Mouse (Mus musculus) thymus, postnatal 25 days (tissue): ENCODE results near the gene Med12l.

ENCODE experiments used
- DNase-seq: peaks from one replicate; pipeline ENCODE4 v3.0.0; 2022

Gene Med12l

DNA sequence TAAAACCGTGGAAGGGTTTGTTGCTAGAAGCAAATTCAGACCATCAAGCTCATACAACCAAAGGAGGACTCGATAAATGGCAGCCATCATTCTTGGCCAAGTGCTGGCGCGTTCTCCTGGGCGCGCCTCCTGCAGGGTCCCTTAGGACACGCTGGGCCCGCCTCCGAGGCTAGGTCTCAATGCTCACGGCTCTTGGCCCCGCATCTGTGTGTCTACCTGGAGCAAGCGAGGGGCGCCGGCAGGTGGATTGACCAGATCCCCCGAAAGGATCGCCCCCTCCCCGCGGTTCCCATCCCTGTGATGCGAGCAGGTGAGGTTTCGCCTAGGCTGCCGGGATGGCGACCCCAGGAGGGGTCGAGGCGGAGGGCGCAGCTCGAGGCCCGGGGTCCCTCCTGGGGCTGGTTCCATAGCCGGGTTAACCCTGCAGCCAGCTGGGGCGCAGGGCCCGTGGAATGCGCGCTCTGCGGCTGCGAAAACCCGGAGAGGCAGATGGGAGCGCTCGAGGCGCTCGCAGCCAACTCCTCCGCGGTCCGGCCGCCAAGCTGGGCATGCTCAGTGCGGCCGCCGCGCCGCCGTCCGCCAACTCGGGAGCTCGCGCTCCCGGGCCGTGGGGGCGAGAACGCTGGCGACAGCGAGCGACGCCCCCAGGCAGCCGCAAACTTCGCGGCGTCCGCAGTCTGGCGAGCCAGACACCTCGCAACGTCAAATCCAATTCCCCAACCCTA lies at the start of gene Med12l:
TSS of gene Med12l (plus strand) at position 555 of the 725 bp plus-strand sequence.
- peak; percentile 59 for DNase-seq

DNA sequence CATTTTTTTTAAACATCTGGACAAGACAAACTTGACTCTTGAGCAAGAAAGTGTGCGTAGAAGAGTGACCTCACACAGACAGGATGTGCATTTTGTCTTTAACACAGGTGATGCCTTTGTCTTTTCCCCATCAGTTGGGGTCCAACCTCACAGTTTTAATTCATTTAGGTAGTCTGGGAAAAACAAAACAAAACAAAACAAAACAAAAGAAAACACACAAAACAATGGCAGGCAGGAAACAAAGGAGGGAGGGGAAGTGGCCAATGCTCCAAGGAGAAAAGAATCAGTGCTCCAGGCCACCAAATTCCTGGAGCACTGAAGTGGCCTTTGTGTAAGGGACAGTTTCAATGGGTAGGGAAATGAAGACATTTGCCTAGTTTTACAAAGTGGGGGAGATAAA lies 44.5 kb upstream of the Med12l start:
- no peak for DNase-seq

DNA sequence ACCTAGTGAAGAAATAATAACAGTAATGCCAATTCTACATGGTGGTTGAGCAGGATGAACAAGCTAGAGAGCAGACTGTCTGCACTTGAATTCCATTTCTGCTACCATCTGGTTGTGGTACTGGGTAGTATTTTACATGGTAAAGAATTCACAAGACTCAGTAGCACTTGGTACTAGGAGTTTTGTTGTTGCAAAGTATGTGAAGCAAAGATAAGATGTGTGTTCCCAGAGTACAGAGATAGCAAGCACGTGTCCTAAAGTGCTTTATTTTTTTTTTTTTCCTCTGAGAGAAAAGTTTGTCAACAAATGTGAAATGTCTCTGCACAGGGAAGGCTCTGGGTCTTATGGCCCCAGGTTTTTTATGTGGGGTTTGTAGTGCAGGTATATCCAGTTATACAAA lies 28.2 kb upstream of the Med12l start:
- DNase-seq: no peak

DNA sequence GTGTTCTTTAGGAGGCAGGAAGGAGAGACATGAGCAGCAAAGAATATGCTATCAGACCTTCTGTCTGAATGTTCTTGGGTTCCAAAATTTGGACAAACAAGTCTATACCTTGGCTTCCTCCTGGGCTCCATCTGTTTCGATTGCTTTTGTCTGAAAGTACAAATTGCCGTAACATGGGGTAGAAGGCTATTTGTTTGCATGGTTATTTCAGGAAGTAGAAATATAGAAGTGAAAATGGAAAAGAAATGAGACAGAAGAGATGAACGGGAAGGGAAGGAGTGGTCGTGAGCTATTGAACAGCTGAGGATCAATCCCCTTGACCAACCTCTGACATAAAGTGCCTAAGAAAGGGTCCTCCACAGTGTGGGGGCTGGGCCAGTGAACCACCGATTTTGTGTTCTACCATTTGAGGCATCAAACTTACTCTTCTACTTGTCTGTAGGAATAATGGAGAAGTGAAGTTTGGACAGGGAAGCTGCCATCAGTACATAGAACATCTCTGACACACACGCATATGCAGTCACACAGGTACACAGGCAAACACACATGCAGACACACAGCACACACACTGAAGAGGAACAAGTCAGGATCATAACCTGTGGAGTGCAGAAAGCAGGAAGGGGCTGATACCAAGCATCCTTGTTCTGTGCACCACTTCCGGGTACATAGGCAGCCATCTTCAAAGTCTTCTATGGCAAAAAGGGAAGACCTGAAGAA lies 27.6 kb upstream of the Med12l start:
- no peak for DNase-seq

DNA sequence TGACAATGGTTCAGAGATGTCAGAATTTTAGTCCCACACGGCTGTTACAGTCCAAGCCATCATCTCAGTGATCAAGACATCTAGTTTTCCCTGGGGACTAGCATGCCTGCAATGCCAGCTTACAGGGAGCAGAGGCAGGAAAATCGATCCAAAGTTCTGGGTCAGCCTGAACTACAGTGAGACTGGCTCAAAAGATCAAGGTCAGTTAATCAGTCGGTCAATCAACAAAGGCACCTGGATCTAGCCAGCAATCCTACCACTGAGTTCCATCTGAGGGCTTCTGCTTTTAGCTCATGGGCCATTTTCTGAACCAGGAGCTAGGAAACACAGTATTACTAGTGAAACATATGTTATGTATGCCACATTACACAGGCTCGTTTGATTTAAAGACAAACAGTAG lies 25.0 kb upstream of the Med12l start:
- DNase-seq: no peak

DNA sequence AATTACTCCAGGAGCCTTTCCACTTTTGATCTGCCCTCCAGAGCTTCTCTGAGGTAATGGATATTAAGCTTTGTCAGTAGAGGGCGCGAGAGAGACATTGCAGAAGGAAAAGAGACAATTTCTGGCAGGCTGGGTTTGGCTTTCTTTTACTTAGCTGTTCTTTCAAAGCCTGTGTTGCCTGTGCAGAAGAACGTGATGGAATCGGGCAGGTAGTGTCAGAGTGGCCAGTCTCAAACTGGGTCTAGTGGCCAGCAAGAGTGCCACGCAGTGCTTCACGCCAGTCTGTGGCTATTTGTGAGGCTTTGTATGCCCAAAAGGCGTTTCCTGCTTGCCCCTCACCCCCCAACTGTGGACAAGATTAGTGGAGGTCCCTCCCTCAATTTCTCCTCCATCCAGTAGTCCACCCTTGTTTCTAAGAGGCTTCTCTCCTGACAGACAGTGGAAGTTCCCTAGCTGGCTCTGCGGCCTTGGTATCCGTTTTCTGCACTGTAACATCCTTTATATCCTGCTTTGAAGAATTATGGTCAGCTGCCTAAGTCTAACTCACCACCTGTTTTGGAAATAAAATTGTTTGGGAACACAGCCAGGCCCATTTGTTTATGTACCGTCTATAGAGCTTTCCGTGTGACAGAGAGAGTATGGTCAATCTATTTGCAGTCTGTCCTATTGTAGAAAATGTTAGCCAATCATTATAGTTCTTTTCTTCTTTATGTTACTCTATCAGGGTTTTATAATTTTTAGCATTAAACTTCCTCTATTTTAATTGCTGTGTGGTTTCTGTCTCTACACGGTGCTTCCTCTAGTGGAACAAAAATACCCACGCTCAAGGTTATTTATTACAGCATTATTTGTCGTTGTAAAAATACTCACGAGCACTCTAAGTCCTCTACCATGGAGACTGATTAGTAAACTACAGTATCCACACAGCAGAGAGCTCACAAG lies 22.5 kb upstream of the Med12l start:
- DNase-seq: peak; percentile 60

DNA sequence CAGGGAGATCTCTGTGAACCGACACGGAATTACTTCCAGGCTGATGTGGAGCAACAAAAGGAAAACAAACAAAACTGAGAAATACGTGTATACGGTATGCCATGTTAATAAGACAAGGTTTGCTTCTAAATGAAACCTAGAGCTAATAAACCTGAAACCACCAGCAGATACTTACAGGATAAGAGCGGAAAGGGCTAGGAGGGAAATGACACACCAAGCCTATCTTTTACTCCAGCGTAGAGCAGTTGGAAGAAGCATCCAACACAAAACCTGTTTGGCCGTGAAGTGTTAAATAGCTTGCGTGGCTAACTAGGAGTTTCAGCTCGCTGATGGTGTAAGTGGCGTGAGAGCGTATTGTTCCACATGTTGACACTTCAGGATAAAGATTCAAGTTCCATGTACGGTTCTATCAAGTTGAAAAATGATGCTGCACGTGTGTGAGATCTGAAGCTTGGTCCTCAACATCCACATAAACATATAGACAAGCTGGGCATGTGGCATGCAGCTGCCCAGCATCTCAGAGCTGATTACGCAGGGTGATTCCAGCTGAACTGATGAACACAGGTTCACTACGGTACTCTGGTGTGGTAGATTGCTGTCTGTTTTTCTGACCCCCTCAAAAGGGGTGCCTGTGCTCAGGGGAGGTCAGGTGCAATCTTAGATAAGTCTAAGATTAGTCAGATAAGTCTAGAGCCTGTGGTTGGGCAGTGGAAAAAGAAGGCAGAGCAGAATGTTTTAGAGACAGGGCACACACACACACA lies 21.6 kb upstream of the Med12l start:
- DNase-seq: no peak

DNA sequence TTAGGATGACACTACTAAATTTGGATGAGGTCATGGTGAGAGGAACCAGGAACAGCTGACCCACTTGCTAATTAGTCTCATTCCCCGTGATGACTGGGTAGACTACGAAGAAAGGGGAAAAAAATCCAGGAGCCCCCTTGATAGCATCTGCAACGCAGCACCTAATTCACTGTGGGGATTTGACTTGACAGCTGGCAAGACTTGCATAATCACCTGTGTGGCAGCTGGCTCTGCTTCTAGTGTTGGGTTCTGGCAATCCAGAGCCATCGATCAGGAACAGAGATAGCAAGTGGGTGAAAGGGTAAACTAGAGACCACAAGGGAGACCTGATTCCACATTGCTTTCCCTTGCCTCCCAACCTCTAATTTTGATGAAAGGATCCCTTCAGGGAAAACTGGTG lies 19.8 kb upstream of the Med12l start:
- DNase-seq: no peak

DNA sequence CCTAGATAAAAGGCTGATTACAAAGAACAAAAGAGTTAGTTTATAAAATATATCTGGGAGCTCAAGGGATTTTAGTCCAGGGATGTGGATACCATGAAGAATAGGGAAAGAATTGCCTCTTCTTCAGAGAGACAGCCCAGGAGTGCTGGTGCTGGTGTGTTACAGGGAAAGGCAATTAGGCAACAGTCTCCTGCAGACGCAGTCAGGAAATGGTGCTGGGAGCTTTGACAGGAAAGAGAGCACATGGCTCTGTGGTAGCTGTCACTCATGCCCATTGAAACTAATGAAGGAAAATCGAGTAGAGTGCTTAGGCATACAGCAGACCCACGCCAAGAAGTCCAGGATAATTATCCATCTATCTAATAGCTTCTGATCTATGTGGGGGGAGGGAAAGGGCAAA lies 16.3 kb upstream of the Med12l start:
- no peak for DNase-seq

DNA sequence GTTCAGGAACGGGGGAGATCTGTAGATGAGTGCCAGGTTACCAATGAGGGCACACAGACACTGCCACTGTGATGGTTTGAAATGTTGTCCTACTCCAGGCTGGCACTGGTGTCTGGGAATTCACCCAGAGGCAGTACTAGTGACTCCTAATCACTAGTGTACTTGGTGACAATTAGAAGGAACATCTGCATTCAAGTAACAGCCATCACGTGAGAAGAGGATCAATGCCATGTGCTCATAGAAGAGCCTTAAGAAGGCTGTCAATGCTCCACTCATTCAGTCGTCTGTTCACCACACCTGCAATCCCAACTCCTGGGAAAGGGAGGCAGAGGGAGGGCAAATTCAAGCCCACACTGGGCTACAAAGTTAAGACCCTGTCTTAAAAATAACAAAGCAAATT lies 15.1 kb upstream of the Med12l start:
- DNase-seq: no peak

DNA sequence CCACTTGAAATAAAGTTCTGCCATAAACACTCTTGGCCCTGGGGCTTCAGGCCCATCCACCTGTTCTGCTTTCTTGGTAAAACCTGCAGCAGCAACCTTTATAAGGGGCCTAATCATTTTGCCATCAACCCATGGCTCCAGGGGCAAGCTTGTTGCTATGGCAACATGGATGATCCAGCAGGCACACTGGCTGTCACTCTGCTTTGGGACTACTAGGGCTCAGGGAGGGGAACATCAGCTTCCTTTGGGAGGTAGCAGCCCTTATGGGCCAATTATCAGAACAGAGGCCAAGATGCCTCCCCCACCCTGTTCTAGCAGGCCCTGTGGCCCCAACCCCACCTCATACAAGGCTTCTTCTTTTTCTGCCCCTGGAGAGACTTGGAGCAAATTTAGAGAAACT lies 13.5 kb upstream of the Med12l start:
- no peak for DNase-seq

DNA sequence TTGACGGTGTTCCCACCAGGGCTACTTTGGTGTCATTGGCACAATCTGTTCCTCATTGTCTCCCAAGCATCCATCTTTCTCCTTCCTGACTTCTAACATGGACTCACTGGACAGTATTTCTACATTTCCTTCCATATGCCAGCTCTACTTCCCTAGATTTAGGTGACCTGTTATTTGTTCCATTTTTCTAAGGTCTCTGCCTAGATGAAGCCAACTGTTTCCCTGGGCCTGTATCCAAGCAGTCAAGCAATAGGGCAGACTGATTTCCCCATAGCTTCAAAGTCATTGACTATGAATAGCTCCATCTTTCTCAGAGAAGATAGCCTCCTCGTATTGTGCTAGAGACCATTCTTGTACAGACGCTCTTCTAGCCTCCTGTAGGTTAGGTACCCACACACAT lies 12.0 kb upstream of the Med12l start:
- DNase-seq: no peak

DNA sequence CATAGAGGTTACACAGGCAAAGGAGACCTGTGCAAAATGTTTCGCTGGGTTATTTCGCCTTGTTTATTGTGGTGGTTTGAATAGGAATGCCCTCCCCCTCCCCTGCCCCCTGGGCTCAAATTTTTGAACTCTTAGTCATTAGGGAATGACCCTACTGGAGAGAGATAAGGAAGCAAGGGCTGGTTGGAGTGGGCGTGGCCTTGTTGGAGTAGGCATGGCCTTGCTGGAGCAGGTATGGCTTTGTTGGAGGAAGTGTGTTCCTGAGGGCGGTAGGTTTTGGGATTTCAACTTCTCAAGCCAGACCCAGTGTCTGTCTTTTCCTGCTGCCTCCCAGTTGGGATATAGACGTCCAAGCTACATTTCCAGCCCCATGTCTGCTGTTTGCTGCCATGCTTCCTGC lies 1.9 kb upstream of the Med12l start:
- no peak for DNase-seq

DNA sequence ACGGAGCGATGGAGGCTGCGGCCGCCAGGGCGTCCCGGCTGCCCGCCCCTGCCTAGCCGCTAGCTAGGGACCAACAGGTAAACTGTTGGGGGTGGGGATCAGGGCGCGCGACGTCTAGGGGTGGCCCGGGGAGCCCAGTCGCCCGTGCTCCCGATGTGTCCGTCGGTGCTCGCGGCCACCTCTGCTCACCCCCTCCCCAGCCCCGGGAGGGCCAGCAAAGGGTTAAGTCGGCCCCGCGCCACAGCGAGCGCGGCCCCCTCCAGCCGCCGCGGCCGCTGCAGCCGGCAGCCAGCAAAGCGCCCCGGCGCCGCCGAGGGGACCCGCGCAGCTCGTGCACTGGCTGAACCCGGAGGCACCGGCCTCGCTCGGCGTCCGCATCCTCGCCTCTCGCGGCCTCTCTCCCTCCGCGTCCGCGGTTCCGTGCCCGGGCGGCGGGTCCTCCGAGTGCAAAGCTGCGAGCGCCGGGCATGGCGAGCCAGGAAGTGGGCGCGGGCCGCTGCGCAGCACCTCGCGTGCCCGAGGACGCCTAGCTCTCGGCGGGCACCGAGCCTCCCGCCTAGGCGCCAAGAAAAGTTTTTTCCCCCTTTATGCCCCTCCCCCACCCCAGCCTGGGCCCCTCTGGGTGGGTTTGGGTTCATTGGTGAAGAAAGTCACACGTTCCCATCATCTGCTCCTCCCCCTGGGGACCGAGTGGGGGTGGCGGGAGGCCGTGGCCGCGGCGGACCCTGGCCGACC lies 538 bp downstream of the Med12l start:
- DNase-seq: peak; percentile 66

DNA sequence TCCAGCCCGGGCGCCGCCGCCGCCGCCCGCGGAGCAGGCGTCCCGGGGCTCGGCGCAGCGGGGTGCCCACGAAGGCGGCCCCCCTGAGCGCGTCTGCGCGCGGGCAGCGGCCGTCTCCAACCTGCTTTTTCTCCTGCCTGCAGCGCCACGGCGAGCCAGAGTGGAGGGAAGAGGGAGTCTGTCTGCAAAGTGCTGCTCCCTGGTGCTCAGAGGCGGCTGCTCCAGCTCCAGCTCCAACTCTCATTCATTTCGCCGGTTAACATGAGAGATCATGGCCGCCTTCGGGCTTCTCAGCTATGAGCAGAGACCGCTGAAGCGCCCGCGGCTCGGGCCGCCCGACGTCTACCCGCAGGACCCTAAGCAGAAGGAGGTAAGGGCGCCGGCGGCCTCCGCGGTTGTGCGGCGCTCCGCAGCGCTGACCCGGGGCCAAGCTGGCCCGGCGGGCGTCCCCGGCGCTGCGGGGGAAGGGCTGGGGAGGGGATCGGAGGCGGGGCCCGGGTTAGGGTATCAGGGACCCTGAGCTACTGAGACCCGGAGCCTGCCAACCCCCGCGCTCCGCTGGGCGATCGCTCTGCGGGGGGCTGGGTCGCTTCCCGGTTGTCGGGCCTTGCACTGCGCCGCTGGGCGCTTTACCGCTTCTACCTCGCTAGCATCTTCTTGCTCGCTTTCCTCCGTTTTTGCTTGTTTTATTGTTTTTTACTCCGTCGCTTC lies 1.3 kb downstream of the Med12l start:
- peak; percentile 75 for DNase-seq

DNA sequence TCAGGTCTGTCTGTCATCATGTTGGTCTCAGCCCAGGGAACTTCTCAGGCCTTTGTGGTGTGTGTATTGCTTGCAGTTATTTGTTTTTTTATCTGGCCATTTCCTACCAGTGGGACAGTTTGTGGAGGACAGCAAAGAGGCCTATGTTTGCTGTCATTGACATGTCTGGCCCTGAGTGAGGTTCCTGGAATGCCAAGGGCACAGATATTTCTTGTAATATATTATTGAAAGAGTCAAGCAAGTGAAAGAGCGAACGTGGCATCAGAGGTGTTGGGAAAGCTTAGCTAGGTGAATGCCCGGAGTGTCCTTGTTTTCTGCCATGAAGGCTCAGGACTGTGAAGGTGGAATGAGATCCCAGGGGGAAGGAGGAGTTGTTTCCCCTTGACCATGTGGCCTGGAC lies 4.7 kb downstream of the Med12l start:
- DNase-seq: no peak

DNA sequence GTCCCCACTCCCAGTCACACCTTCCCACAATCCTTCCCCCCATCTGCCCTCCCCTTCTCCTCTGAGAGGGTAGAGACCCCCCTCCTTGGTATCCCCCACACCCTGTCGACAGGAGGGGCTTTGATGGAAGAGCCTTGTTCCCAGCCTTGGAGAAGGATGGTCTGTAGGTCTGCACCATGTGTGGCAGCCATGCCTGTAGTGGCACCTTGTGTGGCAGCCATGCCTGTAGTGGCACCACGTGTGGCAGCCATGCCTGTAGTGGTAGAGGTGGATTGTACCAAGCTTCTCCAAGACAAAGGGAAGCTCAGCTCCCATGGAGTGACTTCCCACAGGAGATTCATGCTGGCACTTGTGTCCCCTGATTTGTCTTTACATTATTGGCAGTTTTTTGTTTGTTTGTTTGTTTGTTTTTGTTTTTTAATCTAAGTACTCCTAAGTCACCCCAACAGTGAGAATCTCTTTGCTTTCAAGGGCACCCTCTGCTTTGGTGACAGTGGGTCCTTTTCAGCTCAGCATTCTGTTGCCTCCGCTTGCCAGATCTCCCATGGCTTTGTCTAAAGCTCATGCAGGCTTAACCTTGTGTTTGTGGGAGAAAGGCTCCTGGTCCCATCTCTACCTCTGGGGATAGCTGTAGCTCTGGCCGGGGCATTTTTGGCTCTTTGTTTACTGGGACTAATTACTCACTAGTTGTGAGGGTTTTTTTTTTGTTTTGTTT lies 10.2 kb downstream of the Med12l start:
- no peak for DNase-seq

DNA sequence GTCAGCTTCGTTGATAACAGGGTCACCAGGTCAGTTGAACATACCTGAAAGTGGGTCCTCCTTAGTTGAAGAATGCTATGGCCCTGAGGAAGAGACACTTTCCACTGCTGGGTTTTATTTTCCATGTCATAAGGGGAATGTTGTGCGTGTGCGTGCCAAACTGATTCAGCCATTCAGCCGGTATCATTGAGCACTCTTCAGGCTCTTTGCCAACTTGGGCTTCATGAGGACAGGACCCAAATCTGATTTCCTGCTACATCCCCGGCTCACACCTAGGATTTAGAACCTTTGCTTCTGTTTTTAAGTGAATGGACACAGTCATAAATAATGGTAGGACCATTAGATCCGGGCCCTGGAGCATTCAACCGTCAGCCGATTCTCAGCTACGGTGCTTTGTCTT lies 10.9 kb downstream of the Med12l start:
- DNase-seq: no peak

DNA sequence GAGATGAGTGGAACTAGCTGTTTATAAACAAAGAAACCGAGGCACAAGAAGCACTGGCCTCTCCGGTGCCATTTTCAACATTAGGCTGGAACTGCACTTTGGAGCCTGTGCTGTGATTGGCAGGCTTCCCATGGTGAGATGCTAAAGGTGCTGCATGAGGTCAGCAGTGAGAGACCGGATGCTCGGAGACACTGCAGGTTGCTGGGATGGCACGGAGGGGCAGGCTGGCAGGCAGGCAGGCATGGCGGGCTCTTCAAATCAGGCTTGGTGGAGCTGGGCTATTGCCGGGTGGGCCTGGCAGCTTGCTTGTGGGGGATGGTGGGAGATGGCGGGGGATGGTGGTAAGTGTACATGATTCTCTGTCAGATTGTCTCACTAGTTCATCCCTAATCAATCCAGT lies 15.6 kb downstream of the Med12l start:
- DNase-seq: no peak

DNA sequence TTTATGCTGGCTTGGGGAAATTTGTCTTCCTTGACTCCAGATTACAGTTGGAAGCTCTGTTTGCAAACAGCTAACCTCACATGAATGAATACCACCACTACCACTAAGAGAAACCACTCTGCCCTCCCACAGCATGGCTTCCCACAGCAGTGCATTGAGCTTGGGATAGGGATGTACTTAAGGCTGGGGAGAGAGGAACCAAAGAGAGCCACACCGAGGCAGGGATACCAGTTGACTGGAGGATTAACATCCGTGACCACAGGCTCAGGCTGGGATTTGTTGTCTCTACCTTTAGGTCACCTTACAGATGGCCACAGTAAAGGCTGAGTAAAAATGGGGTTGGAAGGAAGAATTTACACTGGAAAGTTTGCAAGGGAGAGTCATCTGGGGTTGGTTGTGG lies 16.6 kb downstream of the Med12l start:
- no peak for DNase-seq

DNA sequence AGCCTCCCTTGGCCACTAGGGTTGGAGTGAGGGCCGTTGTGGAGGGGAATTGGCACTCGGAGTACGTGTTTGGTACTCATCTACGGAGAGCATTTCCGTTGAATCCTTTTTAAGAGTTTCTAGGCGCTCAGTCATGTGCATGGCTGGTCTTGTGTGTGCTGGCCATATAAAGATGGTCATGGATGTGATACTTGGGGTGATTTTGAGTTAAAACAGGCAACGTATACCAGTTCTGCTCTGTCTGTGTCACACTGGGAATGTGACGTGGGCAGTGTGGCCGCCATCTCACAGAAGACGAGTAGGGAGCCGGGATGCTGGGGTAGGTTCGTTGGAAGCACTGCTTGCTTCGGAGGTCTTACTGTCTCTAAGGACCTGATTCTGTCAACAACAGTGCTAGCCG lies 17.3 kb downstream of the Med12l start:
- no peak for DNase-seq
